Mouse (Mus musculus) retina, postnatal 1 day (tissue): ENCODE measurements around the gene Dleu7.

Experiments
- DNase-seq: peaks from one replicate; pipeline ENCODE4 v3.0.0-alpha.2; 2012

The Dleu7 gene

GRCm38 (mm10) chr14:62273604-62274003 lies 19.2 kb downstream of the Dleu7 start:
- no peak for DNase-seq

GRCm38 (mm10) chr14:62270698-62271396 lies 22.0 kb downstream of the Dleu7 start:
- DNase-seq: no peak

GRCm38 (mm10) chr14:62258978-62259536 lies 33.8 kb downstream of the Dleu7 start:
- DNase-seq: peak; percentile 45

- no peak for DNase-seq
Observed at GRCm38 (mm10) chr14:62258125-62258524, 34.7 kb downstream of the Dleu7 start.

- no peak for DNase-seq
Observed at GRCm38 (mm10) chr14:62256066-62256465, 36.8 kb downstream of the Dleu7 start.

- DNase-seq: peak; percentile 46
Observed at GRCm38 (mm10) chr14:62254371-62254770, 38.5 kb downstream of the Dleu7 start.

- peak; percentile 87 for DNase-seq
Observed at GRCm38 (mm10) chr14:62251999-62252398, 40.8 kb downstream of the Dleu7 start.

GRCm38 (mm10) chr14:62250046-62250445 lies 42.8 kb downstream of the Dleu7 start:
- DNase-seq: no peak

GRCm38 (mm10) chr14:62249251-62249650 lies 43.6 kb downstream of the Dleu7 start:
- no peak for DNase-seq

GRCm38 (mm10) chr14:62248796-62249195 lies 44.1 kb downstream of the Dleu7 start:
- DNase-seq: no peak

GRCm38 (mm10) chr14:62248345-62248744 lies 44.5 kb downstream of the Dleu7 start:
- DNase-seq: no peak

- DNase-seq: no peak
Observed at GRCm38 (mm10) chr14:62245557-62245956, 47.3 kb downstream of the Dleu7 start.

- DNase-seq: no peak
Observed at GRCm38 (mm10) chr14:62243530-62243929, 49.3 kb downstream of the Dleu7 start.

GRCm38 (mm10) chr14:62235969-62236368 lies 56.9 kb downstream of the Dleu7 start:
- peak; percentile 25 for DNase-seq

GRCm38 (mm10) chr14:62235214-62235613 lies 57.6 kb downstream of the Dleu7 start:
- no peak for DNase-seq

- no peak for DNase-seq
Observed at GRCm38 (mm10) chr14:62230968-62231367, 61.9 kb downstream of the Dleu7 start.

GRCm38 (mm10) chr14:62227101-62227500 lies 65.7 kb downstream of the Dleu7 start:
- DNase-seq: no peak

GRCm38 (mm10) chr14:62226576-62227047 lies 66.2 kb downstream of the Dleu7 start:
- DNase-seq: peak; percentile 15
